Mouse (Mus musculus) heart, adult 11 months (tissue): ENCODE measurements at regions not wholly inside any gene's neighbourhood (a gene's known extent, or its start where the extent isn't known, plus 50 kb on each side); places are given as distances from the start of the nearest gene placed in this dataset.

Experiments used
- DNase-seq: peaks from one replicate; pipeline ENCODE4 v3.0.0; 2022

DNA sequence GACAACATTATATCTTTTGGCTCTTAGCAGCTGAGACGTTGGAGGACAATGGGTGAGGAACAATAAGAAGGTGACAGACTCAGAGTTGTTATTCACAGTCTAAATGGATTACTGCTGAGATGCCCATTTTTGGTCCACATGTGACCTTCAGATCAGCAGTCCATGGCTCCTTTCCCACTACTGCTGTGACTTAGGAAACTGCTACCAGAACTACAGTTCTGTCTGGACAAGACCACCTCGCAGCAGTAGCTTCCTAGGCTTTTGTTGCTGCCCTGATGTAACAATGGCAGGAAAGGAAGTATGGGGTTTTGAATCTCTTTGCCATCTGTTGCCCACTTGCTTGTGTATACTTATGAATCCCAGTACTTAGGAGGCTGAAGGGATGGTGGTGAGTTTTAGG, 135.6 kb upstream of the Pls3 start:
- DNase-seq = peak; percentile 92

- no peak for DNase-seq
Measured at GRCm38 (mm10) chrX:75978562-75978961, 103.6 kb upstream of the Pls3 start.

DNA sequence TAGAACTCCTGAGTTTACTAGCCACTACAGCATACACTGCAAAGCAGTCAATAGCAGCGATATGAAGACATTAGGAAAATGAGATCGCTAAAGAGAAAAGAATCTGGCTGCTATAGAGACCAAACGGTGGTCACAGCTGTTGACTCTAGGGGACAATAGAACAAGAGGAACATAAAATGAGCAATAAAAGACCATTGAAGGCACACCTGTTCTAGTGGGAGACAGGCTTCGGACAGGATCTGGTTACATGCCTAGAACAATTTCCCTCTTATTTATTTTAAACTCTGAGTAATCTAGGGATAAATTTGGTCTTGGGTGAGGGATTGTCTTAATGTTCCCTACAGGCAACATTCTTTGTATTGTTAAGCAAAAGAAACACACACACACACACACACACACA, 99.7 kb upstream of the Pls3 start:
- DNase-seq = no peak

GRCm38 (mm10) chrX:75949694-75950093, 74.7 kb upstream of the Pls3 start:
- DNase-seq = no peak

DNA sequence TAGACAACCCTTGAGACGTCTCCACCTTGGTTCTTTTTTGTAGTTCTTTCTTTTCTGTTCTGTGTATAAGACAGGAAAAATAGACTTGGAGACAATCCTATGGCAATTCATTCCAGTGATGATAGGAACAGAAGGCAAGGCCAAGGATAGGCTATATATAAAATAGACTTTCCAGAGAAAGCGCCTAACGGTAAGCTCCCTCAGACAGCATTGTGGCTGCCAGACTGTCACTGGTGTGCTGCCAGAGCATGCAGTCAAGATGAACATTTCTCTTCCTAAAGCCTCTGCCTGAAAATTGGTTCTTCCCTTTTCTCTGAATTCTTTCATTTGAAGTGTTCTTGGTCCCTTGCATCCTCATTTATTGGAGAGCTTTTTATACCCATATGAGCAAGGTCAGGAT, 53.9 kb upstream of the Pls3 start:
- no peak for DNase-seq
